Mouse (Mus musculus) heart, adult 8-10 months (tissue): ENCODE measurements around the gene Psmd12. TPM values are rescaled to one million over a fixed set of nuclear protein-coding genes. Genes with fewer than 3 reads are reported as not detected.

ENCODE experiments used
- total RNA-seq, 4 experiments: library from RNA; stranded (reverse); gene quantifications; 2 replicates each; pipeline ENCODE4 v1.2.4; 2022

Psmd12 gene
- total RNA-seq, 4 experiments from 2014 or later: 88.4 to 102 (median 91.0) TPM

Other genes with a start within 250 kb of the Psmd12 start
- 10 to 100 TPM; 69.0 to 82.6 (median 74.0) TPM for gene Pitpnc1, start 8.8 kb upstream of the Psmd12 start, total RNA-seq
- gene Helz, start 68.4 kb downstream of the Psmd12 start, total RNA-seq: 10 to 100 TPM; 25.1 to 29.3 (median 26.2) TPM
- gene Cacng1, start 237.0 kb downstream of the Psmd12 start, total RNA-seq: under 1 TPM in 1 of 4 experiments, not detected in 3; 0.31 TPM